Mouse (Mus musculus) MEL (cell line): ENCODE results near the gene Ear6. TPM values are rescaled to one million over a fixed set of nuclear protein-coding genes. Genes with fewer than 3 reads are reported as not detected.

Experiments used
- DNase-seq: peaks from one replicate; pipeline ENCODE4 v3.0.0; 2011; ENCODE audit warnings: low read depth, low spot score
- H3K27ac ChIP-seq: 2 replicates; pipeline ENCODE4 v1.5.1; 2012; ENCODE audit warnings: low read depth, mild to moderate bottlenecking, control low read depth, low read length, moderate library complexity; ENCODE audit not compliant: control insufficient read depth
- H3K27me3 ChIP-seq, 2 experiments: fragments of 150-350 bp in 1 of 2; sonication (generic) in 1 of 2; 2 replicates each; pipeline ENCODE4 v1.6.1; 2012; ENCODE audit warnings: low read length in 2 of 2, mild to moderate bottlenecking in 2 of 2, improper control_type of control experiment in 1 of 2, moderate library complexity in 1 of 2; ENCODE audit not compliant: insufficient read depth in 2 of 2, control insufficient read depth in 1 of 2
- H3K36me3 ChIP-seq, 2 experiments: 2 replicates each; pipeline ENCODE4 v1.6.1; 2012 to 2014; ENCODE audit warnings: low read length in 2 of 2, improper control_type of control experiment in 1 of 2, inconsistent platforms in 1 of 2, mild to moderate bottlenecking in 1 of 2; ENCODE audit not compliant: insufficient read depth in 2 of 2, control insufficient read depth in 1 of 2
- H3K4me1 ChIP-seq, 2 experiments: fragments of 150-350 bp in 1 of 2; sonication (generic) in 1 of 2; 2 replicates each; pipeline ENCODE4 v1.6.1; 2012; ENCODE audit warnings: low read length in 2 of 2, improper control_type of control experiment in 1 of 2, mild to moderate bottlenecking in 1 of 2; ENCODE audit not compliant: insufficient read depth in 2 of 2, control insufficient read depth in 1 of 2
- H3K4me3 ChIP-seq, 2 experiments: fragments of 150-350 bp in 1 of 2; sonication (generic) in 1 of 2; 2 replicates each; pipeline ENCODE4 v1.5.1; 2012; ENCODE audit warnings: low read depth in 2 of 2, low read length in 2 of 2, mild to moderate bottlenecking in 2 of 2, moderate library complexity in 2 of 2, control low read depth in 1 of 2, improper control_type of control experiment in 1 of 2; ENCODE audit not compliant: control insufficient read depth in 1 of 2, insufficient read depth in 1 of 2
- H3K79me2 ChIP-seq: 2 replicates; pipeline ENCODE4 v1.6.1; 2012; ENCODE audit warnings: mild to moderate bottlenecking, low read length, moderate library complexity; ENCODE audit not compliant: control insufficient read depth, poor library complexity, insufficient read depth
- H3K9ac ChIP-seq: 2 replicates; pipeline ENCODE4 v1.6.1; 2012; ENCODE audit warnings: low read depth, mild to moderate bottlenecking, control low read depth, low read length, moderate library complexity; ENCODE audit not compliant: control insufficient read depth, poor library complexity, severe bottlenecking
- H3K9me3 ChIP-seq: fragments of 150-350 bp; sonication (generic); replicated peaks from 2 replicates; pipeline ENCODE4 v1.6.1; 2012; ENCODE audit warnings: mild to moderate bottlenecking, low read length, improper control_type of control experiment, moderate library complexity; ENCODE audit not compliant: insufficient read depth
- CHD1 ChIP-seq: IDR thresholded peaks from 2 replicates; pipeline ENCODE4 v1.6.1; 2012; ENCODE audit warnings: low read depth, mild to moderate bottlenecking, inconsistent platforms, low read length, improper control_type of control experiment
- CHD2 ChIP-seq: IDR thresholded peaks from 2 replicates; pipeline ENCODE4 v1.6.1; 2011; ENCODE audit warnings: low read length, improper control_type of control experiment
- ELF1 ChIP-seq: IDR thresholded peaks from 2 replicates; pipeline ENCODE4 v1.6.1; 2014; ENCODE audit warnings: low read depth, mild to moderate bottlenecking, inconsistent platforms, low read length, improper control_type of control experiment, moderate library complexity
- EP300 ChIP-seq, 2 experiments: IDR thresholded peaks; 2 replicates each; pipeline ENCODE4 v1.6.1; 2011; ENCODE audit warnings: improper control_type of control experiment in 2 of 2, low read length in 2 of 2, low read depth in 1 of 2, mild to moderate bottlenecking in 1 of 2
- ETS1 ChIP-seq: IDR thresholded peaks from 2 replicates; pipeline ENCODE4 v1.6.1; 2012; ENCODE audit warnings: low read depth, mild to moderate bottlenecking, inconsistent platforms, low read length, improper control_type of control experiment, moderate library complexity
- HCFC1 ChIP-seq: IDR thresholded peaks from 2 replicates; pipeline ENCODE4 v1.6.1; 2012; ENCODE audit warnings: low read depth, mild to moderate bottlenecking, inconsistent platforms, low read length, improper control_type of control experiment, moderate library complexity
- KAT2A ChIP-seq: conservative IDR thresholded peaks from 2 replicates; pipeline ENCODE4 v1.6.1; 2012; ENCODE audit warnings: low read depth, low read length, improper control_type of control experiment, inconsistent platforms
- MAX ChIP-seq: IDR thresholded peaks from 2 replicates; pipeline ENCODE4 v1.6.1; 2011; ENCODE audit warnings: low read length, improper control_type of control experiment
- MAZ ChIP-seq: IDR thresholded peaks from 2 replicates; pipeline ENCODE4 v1.6.1; 2012; ENCODE audit warnings: low read depth, mild to moderate bottlenecking, inconsistent platforms, low read length, improper control_type of control experiment
- MXI1 ChIP-seq: IDR thresholded peaks from 2 replicates; pipeline ENCODE4 v1.6.1; 2011; ENCODE audit warnings: mild to moderate bottlenecking, low read depth, low read length, improper control_type of control experiment
- MYC ChIP-seq: IDR thresholded peaks from 2 replicates; pipeline ENCODE4 v1.6.1; 2011; ENCODE audit warnings: low read depth, mild to moderate bottlenecking, low read length, improper control_type of control experiment, moderate library complexity
- NELFE ChIP-seq: IDR thresholded peaks from 2 replicates; pipeline ENCODE4 v1.6.1; 2011; ENCODE audit warnings: low read depth, low read length, improper control_type of control experiment
- NRF1 ChIP-seq: IDR thresholded peaks from 2 replicates; pipeline ENCODE4 v1.6.1; 2014; ENCODE audit warnings: low read depth, mild to moderate bottlenecking, inconsistent platforms, low read length, improper control_type of control experiment, moderate library complexity; ENCODE audit not compliant: poor library complexity, insufficient read depth, severe bottlenecking
- POLR2A ChIP-seq, 2 experiments: IDR thresholded peaks; 2 replicates each; pipeline ENCODE4 v1.6.1; 2011 to 2012; ENCODE audit warnings: low read length in 2 of 2, mild to moderate bottlenecking in 2 of 2, control low read depth in 1 of 2, improper control_type of control experiment in 1 of 2, low read depth in 1 of 2, moderate library complexity in 1 of 2; ENCODE audit not compliant: control insufficient read depth in 1 of 2, insufficient read depth in 1 of 2, poor library complexity in 1 of 2
- POLR2AphosphoS2 ChIP-seq: IDR thresholded peaks from 2 replicates; pipeline ENCODE4 v1.6.1; 2011; ENCODE audit warnings: low read length, improper control_type of control experiment
- RCOR1 ChIP-seq: IDR thresholded peaks from 2 replicates; pipeline ENCODE4 v1.6.1; 2012; ENCODE audit warnings: low read depth, mild to moderate bottlenecking, inconsistent platforms, low read length, improper control_type of control experiment
- SIN3A ChIP-seq: IDR thresholded peaks from 2 replicates; pipeline ENCODE4 v1.6.1; 2012; ENCODE audit warnings: low read length, improper control_type of control experiment, inconsistent platforms
- SMC3 ChIP-seq: IDR thresholded peaks from 2 replicates; pipeline ENCODE4 v1.6.1; 2011; ENCODE audit warnings: low read depth, low read length, improper control_type of control experiment
- TBP ChIP-seq: IDR thresholded peaks from 2 replicates; pipeline ENCODE4 v1.8.0; 2011; ENCODE audit warnings: low read depth, low read length, improper control_type of control experiment
- TCF12 ChIP-seq: IDR thresholded peaks from 2 replicates; pipeline ENCODE4 v1.6.1; 2014; ENCODE audit warnings: low read depth, mild to moderate bottlenecking, inconsistent platforms, low read length, improper control_type of control experiment, moderate library complexity
- USF1 ChIP-seq: IDR thresholded peaks from 2 replicates; pipeline ENCODE4 v1.6.1; 2014; ENCODE audit warnings: low read depth, mild to moderate bottlenecking, inconsistent platforms, low read length, improper control_type of control experiment, moderate library complexity
- USF2 ChIP-seq, 2 experiments: IDR thresholded peaks; 2 replicates each; pipeline ENCODE4 v1.6.1; 2011 to 2012; ENCODE audit warnings: improper control_type of control experiment in 2 of 2, low read length in 2 of 2, borderline replicate concordance in 1 of 2, inconsistent platforms in 1 of 2, low read depth in 1 of 2, mild to moderate bottlenecking in 1 of 2; ENCODE audit not compliant: insufficient read depth in 1 of 2
- ZMIZ1 ChIP-seq: IDR thresholded peaks from 2 replicates; pipeline ENCODE4 v1.6.1; 2012; ENCODE audit warnings: low read depth, mild to moderate bottlenecking, inconsistent platforms, low read length, improper control_type of control experiment, moderate library complexity
- ZNF384 ChIP-seq: IDR thresholded peaks from 2 replicates; pipeline ENCODE4 v1.6.1; 2012; ENCODE audit warnings: low read depth, mild to moderate bottlenecking, inconsistent platforms, low read length, improper control_type of control experiment
- polyA plus RNA-seq, 2 experiments: library from polyadenylated mRNA; stranded (reverse) in 1 of 2; unstranded in 1 of 2; fragments of >175 nt in 1 of 2; fragments of >200 nt in 1 of 2; gene quantifications; 2 replicates each; pipeline versions ENCODE4 v1.2.1 to v1.2.4; 2012; ENCODE audit warnings: low replicate concordance in 2 of 2, low read depth in 1 of 2; ENCODE audit not compliant: insufficient read length in 2 of 2, insufficient read depth in 1 of 2, missing spikeins in 1 of 2
- total RNA-seq: library from RNA; depleted of rRNA; stranded (reverse); fragments of 300-350 nt; gene quantifications from 2 replicates; pipeline ENCODE4 v1.2.3, GENCODE M21; 2012

Gene Ear6
- total and polyA plus RNA-seq, 3 experiments: not detected

DNA sequence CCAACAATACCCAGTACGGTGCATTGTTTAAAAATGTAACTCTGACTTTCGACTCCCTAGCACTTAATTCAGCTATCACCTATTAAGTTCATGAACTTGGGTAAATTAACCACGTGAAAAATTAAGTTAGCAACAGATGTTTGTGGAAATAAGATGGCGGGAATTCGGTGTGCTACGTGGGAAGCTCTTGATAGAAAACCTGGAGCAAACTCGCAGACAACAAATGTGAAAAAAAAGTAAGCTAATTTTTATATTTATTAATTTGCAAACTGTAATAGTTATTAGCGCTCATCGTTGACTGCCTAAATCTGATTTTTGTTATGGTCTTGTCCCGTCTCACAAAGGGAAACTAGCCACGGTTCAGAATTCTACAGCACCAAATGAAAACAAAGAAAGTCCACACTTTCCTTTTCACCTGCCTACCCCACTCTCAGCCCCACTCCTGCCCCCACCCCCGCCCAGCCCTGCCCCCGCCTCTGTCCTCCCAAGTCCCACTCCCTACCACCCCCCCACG, 30.6 kb downstream of the Ear6 start:
- H3K27me3 ChIP-seq: no peaks in the 10 kb centered on the region
- peaks cover 0 to 4% of the 10 kb centered on the region in 2 experiments; a peak in 2 of 4 replicates for H3K4me1 ChIP-seq
- no peak overlapping the region for H3K27ac ChIP-seq
- peaks cover 0 to 9% of the 10 kb centered on the region in 2 experiments; a peak in 2 of 4 replicates for H3K36me3 ChIP-seq
- H3K9me3 ChIP-seq: no peaks in the 10 kb centered on the region
- H3K79me2 ChIP-seq: peaks cover 3% of the 10 kb centered on the region
- peak overlapping the region; percentile 31; the same call in 1 of the 2 replicates for H3K9ac ChIP-seq
- peak; percentile 56 for DNase-seq
- H3K4me3 ChIP-seq: peak overlapping the region; percentile 37 to 86
- TF ChIP-seq RCOR1 (no peak), CHD2 (no peak), ZNF384 (0 out of 2 replicates have a peak, but pooled peaks have one; percentile 5), CHD1 (no peak), ZMIZ1 (no peak), EP300 (IDR thresholded peaks at IDR 0.05; ENCODE audit: low read depth in 1 of 2, low read length in 2 of 2) (no peak)

- no peak within 1 kb of the TSS; the same call in 1 of the 2 replicates for H3K27ac ChIP-seq
- TF ChIP-seq MAZ: peak; percentile 70; the same call in 1 of the 2 replicates
- peak; percentile 38; the same call in 1 of the 2 replicates for TF ChIP-seq USF1
- TF ChIP-seq MAX: peak; percentile 61; the same call in 1 of the 2 replicates
- peak; percentile 95 for TF ChIP-seq HCFC1
- TF ChIP-seq TCF12: no peak; the same call in 1 of the 2 replicates
- TF ChIP-seq CHD2: peak; percentile 60
- TF ChIP-seq KAT2A: peak; percentile 75
- peak; percentile 45 to 79; a peak in 3 of 4 replicates for TF ChIP-seq POLR2A (IDR thresholded peaks at IDR 0.05; ENCODE audit: control insufficient read depth in 1 of 2, insufficient read depth in 1 of 2, low read depth in 1 of 2, low read length in 2 of 2, poor library complexity in 1 of 2)
- 0 out of 2 replicates have a peak, but pooled peaks have one; percentile 34 for TF ChIP-seq RCOR1
- TF ChIP-seq NRF1: 0 out of 2 replicates have a peak, but pooled peaks have one; percentile 40
- no peak for TF ChIP-seq USF2 (IDR thresholded peaks at IDR 0.05; ENCODE audit: borderline replicate concordance in 1 of 2, insufficient read depth in 1 of 2, low read depth in 1 of 2, low read length in 2 of 2)
- TF ChIP-seq ELF1: peak; percentile 86
- no peak for TF ChIP-seq EP300 (IDR thresholded peaks at IDR 0.05; ENCODE audit: low read depth in 1 of 2, low read length in 2 of 2)
- no peak for TF ChIP-seq SMC3
- TF ChIP-seq MXI1: peak; percentile 73; the same call in 1 of the 2 replicates
- peak; percentile 60 for TF ChIP-seq NELFE
- no peak; the same call in 1 of the 2 replicates for TF ChIP-seq POLR2AphosphoS2
- TF ChIP-seq SIN3A: peak; percentile 85
- TF ChIP-seq ETS1: peak; percentile 8; the same call in 1 of the 2 replicates
- TF ChIP-seq MYC: peak; percentile 59; the same call in 1 of the 2 replicates
- peak; percentile 60 for TF ChIP-seq TBP
These were observed 31.3 kb downstream of the Ear6 start, which contains the start of gene Mettl17 for GRCm38 (mm10) chr14:51884598-51885331. TSS of gene Mettl17 (plus strand) at chr14:51884842.

More at GRCm38 (mm10) chr14:51884598-51885331, 31.3 kb downstream of the Ear6 start, which contains the start of gene Mettl17:
- no peaks in the 10 kb centered on the region for H3K27me3 ChIP-seq
- peak within 1 kb of the TSS; percentile 54 for H3K9ac ChIP-seq
- peak within 1 kb of the TSS; percentile 63 to 86 for H3K4me3 ChIP-seq
- H3K79me2 ChIP-seq: peaks cover 3% of the 10 kb centered on the region
- no peaks in the 10 kb centered on the region for H3K9me3 ChIP-seq
- DNase-seq: peak; percentile 98
- peaks cover 0 to 9% of the 10 kb centered on the region in 2 experiments; a peak in 2 of 4 replicates for H3K36me3 ChIP-seq
- H3K4me1 ChIP-seq: peaks cover 0 to 4% of the 10 kb centered on the region in 2 experiments; a peak in 2 of 4 replicates
